Mouse (Mus musculus) forebrain, embryonic 16.5 days (tissue): Measurements from ENCODE around the gene Rtl1. TPM values are rescaled to one million over a fixed set of nuclear protein-coding genes. Genes with fewer than 3 reads are reported as not detected.
A peak's percentile ranks its signal among the peaks of the same experiment; 100 is the strongest.

Source experiments
- ATAC-seq: fragments of 200-750 bp; cut with Nextera tagmentation; 2 replicates; pipeline ENCODE4 v1.8.0; 2017; ENCODE audit warnings: mild to moderate bottlenecking, moderate library complexity
- H3K27ac ChIP-seq: fragments of 300-500 bp; sonication (generic); 2 replicates; pipeline ENCODE4 v1.5.1; 2014; ENCODE audit warnings: low read length, control low read depth
- H3K27me3 ChIP-seq: fragments of 300-500 bp; sonication (generic); replicated peaks from 2 replicates; pipeline ENCODE4 v1.6.1; 2014; ENCODE audit warnings: low read length; ENCODE audit not compliant: control insufficient read depth, insufficient read depth
- H3K36me3 ChIP-seq: fragments of 300-500 bp; sonication (generic); 2 replicates; pipeline ENCODE4 v1.6.1; 2014; ENCODE audit not compliant: control insufficient read depth, insufficient read depth
- H3K4me1 ChIP-seq: fragments of 300-500 bp; sonication (generic); replicated peaks from 2 replicates; pipeline ENCODE4 v1.6.1; 2014; ENCODE audit warnings: low read length; ENCODE audit not compliant: control insufficient read depth, insufficient read depth
- H3K4me2 ChIP-seq: fragments of 300-500 bp; sonication (generic); 2 replicates; pipeline ENCODE4 v1.6.1; 2014; ENCODE audit warnings: mild to moderate bottlenecking, low read length, control low read depth
- H3K4me3 ChIP-seq: fragments of 300-500 bp; sonication (generic); replicated peaks from 2 replicates; pipeline ENCODE4 v1.5.1; 2014; ENCODE audit warnings: mild to moderate bottlenecking, low read length, control low read depth
- H3K9ac ChIP-seq: fragments of 300-500 bp; sonication (generic); replicated peaks from 2 replicates; pipeline ENCODE4 v1.6.1; 2014; ENCODE audit warnings: low read depth, low read length, control low read depth
- H3K9me3 ChIP-seq: fragments of 300-500 bp; sonication (generic); 2 replicates; pipeline ENCODE4 v1.6.1; 2016; ENCODE audit warnings: low read length; ENCODE audit not compliant: control insufficient read depth
- WGBS: fragments of 180-500 bp; shearing (Covaris S2); extraction: QIAGEN DNeasy Blood & Tissue Kit; methylation state at CpG from one replicate; pipeline ENCODE4 v1.1.7; 2014; 5-methylcytosine and 5-hydroxymethylcytosine counted together
- polyA plus RNA-seq: library from polyadenylated mRNA; unstranded; fragments of >200 nt; fragmentation: Nextera tagmentation; extraction: Ambion mirVana; gene quantifications from 2 replicates; pipeline ENCODE4 v1.2.1, GENCODE M21; 2015

Gene Rtl1
- polyA plus RNA-seq, 1 experiment from 2014 or later = 1.2 TPM

- Histone ChIP-seq H3K36me3 (peaks cover 3% of the 10 kb centered on the region; the same call in 1 of the 2 replicates), H3K9me3 (no peaks in the 10 kb centered on the region), H3K27me3 (no peaks in the 10 kb centered on the region), H3K4me3 (no peak overlapping the region), H3K27ac (no peak overlapping the region), H3K4me2 (no peak overlapping the region), H3K9ac (no peak overlapping the region), H3K4me1 (peaks cover 9% of the 10 kb centered on the region)
- ATAC-seq = no peak
- 29% methylated on average over 8 of the region's 8 CpGs for WGBS
Observed at GRCm38 (mm10) chr12:109596232-109596631, 3.9 kb downstream of the Rtl1 start.

GRCm38 (mm10) chr12:109595753-109596152 lies 4.4 kb downstream of the Rtl1 start:
- no peak overlapping the region for H3K4me2 ChIP-seq
- H3K36me3 ChIP-seq = peaks cover 3% of the 10 kb centered on the region; the same call in 1 of the 2 replicates
- no peak overlapping the region for H3K27ac ChIP-seq
- no peaks in the 10 kb centered on the region for H3K27me3 ChIP-seq
- no peak overlapping the region for H3K9ac ChIP-seq
- no peaks in the 10 kb centered on the region for H3K9me3 ChIP-seq
- no peak overlapping the region for H3K4me3 ChIP-seq
- ATAC-seq = no peak
- WGBS = 48% methylated on average over 6 of the region's 6 CpGs
- H3K4me1 ChIP-seq = peaks cover 9% of the 10 kb centered on the region

- Histone ChIP-seq H3K4me3 (no peak overlapping the region), H3K36me3 (peaks cover 3% of the 10 kb centered on the region; the same call in 1 of the 2 replicates), H3K4me1 (peaks cover 9% of the 10 kb centered on the region), H3K27ac (no peak overlapping the region), H3K4me2 (no peak overlapping the region), H3K9me3 (no peaks in the 10 kb centered on the region), H3K9ac (no peak overlapping the region), H3K27me3 (no peaks in the 10 kb centered on the region)
- 92% methylated on average over 7 of the region's 7 CpGs for WGBS
- ATAC-seq = no peak
Observed at GRCm38 (mm10) chr12:109594961-109595360, 5.2 kb downstream of the Rtl1 start.

GRCm38 (mm10) chr12:109582185-109582584 lies 17.9 kb downstream of the Rtl1 start:
- no peak overlapping the region for H3K4me2 ChIP-seq
- no peak overlapping the region for H3K9ac ChIP-seq
- no peaks in the 10 kb centered on the region for H3K9me3 ChIP-seq
- no peaks in the 10 kb centered on the region for H3K36me3 ChIP-seq
- no peak overlapping the region for H3K4me3 ChIP-seq
- ATAC-seq = no peak
- WGBS = 72% methylated on average over 5 of the region's 5 CpGs
- H3K27ac ChIP-seq = no peak overlapping the region
- no peaks in the 10 kb centered on the region for H3K4me1 ChIP-seq
- H3K27me3 ChIP-seq = no peaks in the 10 kb centered on the region

GRCm38 (mm10) chr12:109572259-109572658 lies 27.9 kb downstream of the Rtl1 start:
- Histone ChIP-seq H3K4me2 (no peak overlapping the region), H3K9me3 (no peaks in the 10 kb centered on the region), H3K36me3 (0 out of 2 replicates have a peak, but pooled peaks cover 5% of the 10 kb centered on the region), H3K4me1 (no peaks in the 10 kb centered on the region), H3K4me3 (no peak overlapping the region), H3K9ac (no peak overlapping the region), H3K27me3 (no peaks in the 10 kb centered on the region), H3K27ac (no peak overlapping the region)
- no peak for ATAC-seq
- 86% methylated on average over 4 of the region's 4 CpGs for WGBS

GRCm38 (mm10) chr12:109560111-109560695 lies 39.9 kb downstream of the Rtl1 start:
- H3K4me2 ChIP-seq = no peak overlapping the region
- peaks cover 4% of the 10 kb centered on the region; the same call in 1 of the 2 replicates for H3K36me3 ChIP-seq
- H3K4me1 ChIP-seq = peaks cover 18% of the 10 kb centered on the region
- H3K9ac ChIP-seq = no peak overlapping the region
- no peaks in the 10 kb centered on the region for H3K9me3 ChIP-seq
- peaks cover 4% of the 10 kb centered on the region; the same call in 1 of the 2 replicates for H3K27me3 ChIP-seq
- H3K4me3 ChIP-seq = no peak overlapping the region
- peak; percentile 31; the same call in 1 of the 2 replicates for ATAC-seq
- 11% methylated on average over 10 of the region's 10 CpGs for WGBS
- H3K27ac ChIP-seq = no peak overlapping the region

GRCm38 (mm10) chr12:109558891-109559487 lies 41.1 kb downstream of the Rtl1 start:
- Histone ChIP-seq H3K27ac (no peak overlapping the region), H3K4me1 (peaks cover 18% of the 10 kb centered on the region), H3K9ac (no peak overlapping the region), H3K36me3 (peaks cover 2% of the 10 kb centered on the region; the same call in 1 of the 2 replicates), H3K4me3 (no peak overlapping the region), H3K9me3 (no peaks in the 10 kb centered on the region), H3K4me2 (no peak overlapping the region), H3K27me3 (peaks cover 4% of the 10 kb centered on the region)
- WGBS = 36% methylated on average over 7 of the region's 7 CpGs
- no peak for ATAC-seq

- Histone ChIP-seq H3K4me2 (no peak overlapping the region), H3K4me3 (no peak overlapping the region), H3K9me3 (no peaks in the 10 kb centered on the region), H3K36me3 (0 out of 2 replicates have a peak, but pooled peaks cover 2% of the 10 kb centered on the region), H3K27me3 (peaks cover 4% of the 10 kb centered on the region), H3K27ac (no peak overlapping the region), H3K9ac (no peak overlapping the region), H3K4me1 (peaks cover 18% of the 10 kb centered on the region)
- WGBS = 24% methylated on average over 12 of the region's 12 CpGs
- peak; percentile 39; the same call in 1 of the 2 replicates for ATAC-seq
Observed at GRCm38 (mm10) chr12:109558226-109558824, 41.8 kb downstream of the Rtl1 start.

- no peak for ATAC-seq
- H3K4me3 ChIP-seq = no peak overlapping the region
- H3K4me1 ChIP-seq = peaks cover 23% of the 10 kb centered on the region
- 63% methylated on average over 15 of the region's 15 CpGs for WGBS
- no peak overlapping the region for H3K9ac ChIP-seq
- peaks cover 4% of the 10 kb centered on the region for H3K27me3 ChIP-seq
- no peak overlapping the region for H3K4me2 ChIP-seq
- H3K27ac ChIP-seq = no peak overlapping the region
- 0 out of 2 replicates have a peak, but pooled peaks cover 2% of the 10 kb centered on the region for H3K36me3 ChIP-seq
- H3K9me3 ChIP-seq = no peaks in the 10 kb centered on the region
Observed at GRCm38 (mm10) chr12:109555837-109556409, 44.2 kb downstream of the Rtl1 start.
